Mouse (Mus musculus) macrophage (primary cell): Measurements from ENCODE around the gene Rpl11. TPM values are rescaled to one million over a fixed set of nuclear protein-coding genes. Genes with fewer than 3 reads are reported as not detected.
"Not testable (repeated sequence)": the region's sequence is repeated elsewhere in the genome, so short reads cannot be mapped to it uniquely, and the experiment has no call there.

ENCODE experiments used
- H3K27ac ChIP-seq: fragments of 350-480 bp; formaldehyde crosslinking; 2 replicates; pipeline ENCODE4 v1.9.0; 2021
- H3K36me3 ChIP-seq: fragments of 350-480 bp; formaldehyde crosslinking; 2 replicates; pipeline ENCODE4 v1.9.0; 2021; ENCODE audit errors: inconsistent target
- H3K4me3 ChIP-seq: fragments of 350-480 bp; formaldehyde crosslinking; 2 replicates; pipeline ENCODE4 v1.9.0; 2021; ENCODE audit errors: inconsistent target
- H3K79me2 ChIP-seq: fragments of 350-480 bp; formaldehyde crosslinking; 2 replicates; pipeline ENCODE4 v1.9.0; 2021; ENCODE audit errors: inconsistent target
- WGBS: methylation state at CpG from one replicate; pipeline ENCODE4 v1.1.7; 2026; ENCODE audit warnings: inconsistent platforms; ENCODE audit not compliant: missing documents; 5-methylcytosine and 5-hydroxymethylcytosine counted together
- polyA plus RNA-seq: library from polyadenylated mRNA; stranded (reverse); fragments of 250-400 nt; gene quantifications from 3 replicates; pipeline ENCODE4 v1.2.4, GENCODE M21; 2018; ENCODE audit warnings: inconsistent platforms

Rpl11 gene
- polyA plus RNA-seq, 1 experiment from 2014 or later, result 697 TPM

DNA sequence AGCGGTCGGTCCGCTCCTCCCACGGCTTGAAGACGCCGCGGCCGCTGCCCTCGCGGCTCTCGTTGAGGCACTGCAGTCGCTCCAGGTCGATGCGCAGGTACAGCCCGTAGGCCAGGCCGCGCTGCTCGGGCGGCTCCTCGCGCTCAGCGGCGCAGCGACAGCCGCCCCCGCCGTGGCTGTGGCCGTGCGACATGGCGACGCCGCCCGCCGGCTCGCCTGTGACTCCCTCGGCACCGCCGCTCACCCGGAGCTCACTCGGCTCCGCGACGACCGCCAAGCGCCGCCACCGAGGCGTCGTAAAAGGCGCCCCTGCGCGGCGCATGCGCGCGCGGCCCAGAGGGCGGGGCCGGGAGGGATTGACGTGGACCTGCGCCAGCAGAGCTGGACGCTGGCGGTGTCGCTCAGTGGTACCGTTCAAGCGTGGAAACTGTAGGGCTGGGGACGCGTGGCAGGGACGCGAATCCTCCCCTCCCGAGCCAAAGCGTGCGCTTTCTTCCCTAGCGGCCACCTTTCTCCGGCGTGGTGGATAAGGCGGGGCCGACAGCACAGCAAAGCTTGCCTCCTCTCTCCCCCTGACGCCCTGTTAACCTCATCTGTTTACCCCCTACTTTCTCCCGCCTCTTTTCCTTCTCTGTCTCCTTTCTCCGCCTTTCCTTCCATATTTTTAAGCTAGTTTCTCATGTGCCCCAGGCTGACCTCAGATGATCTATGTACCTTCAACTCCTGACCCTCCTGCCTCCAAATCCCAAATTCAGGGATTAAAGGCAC, 66.1 kb downstream of the Rpl11 start, which contains the start of gene Pithd1:
Gene Pithd1, minus strand, starts transcription at position 322 of the 768 bp plus-strand sequence.
- under 1% methylated on average over 74 of the region's 81 CpGs for WGBS

GRCm38 (mm10) chr4:135986301-135986942, 66.8 kb downstream of the Rpl11 start:
- Histone ChIP-seq H3K4me3 (peak overlapping the region; percentile 67), H3K27ac (peak overlapping the region; percentile 8; the same call in 1 of the 2 replicates), H3K79me2 (peaks cover 13% of the 10 kb centered on the region; the same call in 1 of the 2 replicates), H3K36me3 (no peaks in the 10 kb centered on the region)
- 9% methylated on average over 23 of the region's 23 CpGs for WGBS

More for the DNA sequence above, 66.1 kb downstream of the Rpl11 start, which contains the start of gene Pithd1:
- Histone ChIP-seq H3K4me3 (peak within 1 kb of the TSS; percentile 67), H3K27ac (peak within 1 kb of the TSS; percentile 60), H3K79me2 (peaks cover 13% of the 10 kb centered on the region; the same call in 1 of the 2 replicates), H3K36me3 (no peaks in the 10 kb centered on the region)

DNA sequence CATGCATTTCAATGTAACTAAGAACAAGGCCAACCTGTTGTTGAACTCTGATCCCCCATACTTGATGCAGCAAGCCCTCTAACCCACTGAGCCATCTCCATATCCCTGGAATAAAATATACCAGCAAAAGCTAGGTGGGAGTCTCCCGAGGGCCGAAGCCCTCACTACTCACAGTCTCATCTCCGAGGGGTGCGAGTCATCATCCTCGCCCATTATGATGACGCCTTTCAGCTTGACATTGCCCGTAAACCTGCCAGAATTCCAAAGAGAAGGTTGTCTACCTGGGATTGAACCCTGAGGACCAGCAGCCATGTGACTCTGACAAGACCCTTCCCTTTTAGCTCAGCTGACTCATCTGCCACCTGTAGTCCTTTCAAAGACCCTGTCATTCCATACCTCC, 67.5 kb downstream of the Rpl11 start:
- WGBS, result 97% methylated on average over 7 of the region's 7 CpGs
- Histone ChIP-seq H3K79me2 (peaks cover 13% of the 10 kb centered on the region; the same call in 1 of the 2 replicates), H3K36me3 (no peaks in the 10 kb centered on the region), H3K4me3 (peak overlapping the region; percentile 67; the same call in 1 of the 2 replicates), H3K27ac (no peak overlapping the region)

GRCm38 (mm10) chr4:135985193-135985592, 68.0 kb downstream of the Rpl11 start:
- no peak overlapping the region for H3K4me3 ChIP-seq
- H3K27ac ChIP-seq, result no peak overlapping the region
- H3K36me3 ChIP-seq, result no peaks in the 10 kb centered on the region
- WGBS, result 75% methylated on average over 5 of the region's 5 CpGs
- peaks cover 13% of the 10 kb centered on the region; the same call in 1 of the 2 replicates for H3K79me2 ChIP-seq

DNA sequence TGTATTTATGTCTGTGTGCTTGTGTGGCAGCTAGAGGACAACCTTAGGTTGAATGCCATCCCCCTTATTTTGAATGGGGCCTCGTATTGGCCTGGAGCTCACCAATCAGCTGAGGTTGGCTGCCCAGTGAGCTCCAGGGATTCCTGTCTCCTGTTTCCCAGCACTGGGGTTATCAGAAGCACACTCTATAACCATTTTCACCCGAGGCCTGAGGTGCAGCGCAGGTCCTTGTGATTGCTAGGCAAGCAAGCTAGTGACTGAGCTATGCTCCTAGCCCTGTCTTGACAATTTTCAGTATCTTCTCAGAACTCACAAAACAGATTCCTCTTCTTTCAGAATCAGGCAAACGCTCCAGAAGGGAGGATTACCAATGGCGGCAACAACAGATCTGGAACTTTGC, 68.7 kb downstream of the Rpl11 start:
- WGBS, result 92% methylated on average over 5 of the region's 5 CpGs
- H3K4me3 ChIP-seq, result no peak overlapping the region
- H3K79me2 ChIP-seq, result peaks cover 13% of the 10 kb centered on the region; the same call in 1 of the 2 replicates
- no peak overlapping the region for H3K27ac ChIP-seq
- no peaks in the 10 kb centered on the region for H3K36me3 ChIP-seq

DNA sequence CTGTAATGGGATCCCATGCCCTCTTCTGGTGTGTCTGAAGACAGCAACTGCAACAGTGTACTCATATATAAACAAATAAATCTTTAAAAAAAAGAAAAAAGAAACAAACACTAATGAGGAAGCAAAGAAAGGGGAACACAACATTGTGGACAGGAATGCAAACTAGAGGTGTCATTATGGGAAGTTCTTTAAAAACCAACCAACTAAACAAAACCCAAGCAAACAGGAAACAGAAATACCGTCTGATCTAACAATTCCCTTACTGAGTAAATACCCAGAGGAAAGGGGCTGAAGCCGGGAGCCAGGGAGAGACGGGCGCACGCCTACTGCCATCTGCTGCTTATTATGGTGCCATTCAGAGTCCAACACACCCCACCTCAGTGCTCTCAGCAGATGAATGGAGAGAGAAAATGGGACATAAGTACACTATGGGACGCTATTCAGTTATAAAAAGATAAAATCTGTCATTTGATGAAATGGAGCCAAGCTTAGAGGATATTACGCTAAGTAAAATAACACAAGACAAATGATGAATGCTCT, 71.6 kb downstream of the Rpl11 start:
- Histone ChIP-seq H3K36me3 (peaks cover 9% of the 10 kb centered on the region; the same call in 1 of the 2 replicates), H3K4me3 (no peak overlapping the region), H3K27ac (peak overlapping the region; percentile 25), H3K79me2 (peaks cover 11% of the 10 kb centered on the region; the same call in 1 of the 2 replicates)
- 53% methylated on average over 7 of the region's 7 CpGs for WGBS

GRCm38 (mm10) chr4:135980223-135980622, 73.0 kb downstream of the Rpl11 start:
- H3K36me3 ChIP-seq, H3K4me3 ChIP-seq, H3K79me2 ChIP-seq, H3K27ac ChIP-seq: not testable (repeated sequence)
- 96% methylated on average over 2 of the region's 5 CpGs for WGBS

Other genes with a start within 250 kb of the Rpl11 start
- gene Srsf10, start 197.7 kb downstream of the Rpl11 start, polyA plus RNA-seq, result 50.4 to 69.4 TPM (median 56.2 TPM) in 3 replicates
- gene Pnrc2, start 179.6 kb downstream of the Rpl11 start, polyA plus RNA-seq, result 74.9 to 124 TPM (median 112 TPM) in 3 replicates
- gene Cnr2, start 158.0 kb downstream of the Rpl11 start, polyA plus RNA-seq, result 9.0 to 20.9 TPM (median 11.2 TPM) in 3 replicates
- gene Fuca1, start 132.7 kb downstream of the Rpl11 start, polyA plus RNA-seq, result 158 to 239 TPM (median 178 TPM) in 3 replicates
- gene Hmgcl, start 107.0 kb downstream of the Rpl11 start, polyA plus RNA-seq, result 34.9 to 87.9 TPM (median 66.0 TPM) in 3 replicates
- gene Gale, start 89.7 kb downstream of the Rpl11 start, polyA plus RNA-seq, result 3.5 to 12.3 TPM (median 7.7 TPM) in 3 replicates
- 41.4 to 77.2 TPM (median 65.0 TPM) in 3 replicates for gene Lypla2, start 80.8 kb downstream of the Rpl11 start, polyA plus RNA-seq
- 21.2 to 24.6 TPM (median 22.0 TPM) in 3 replicates for gene Pithd1, start 66.2 kb downstream of the Rpl11 start, polyA plus RNA-seq
- gene Eloa, start 31.7 kb downstream of the Rpl11 start, polyA plus RNA-seq, result 60.5 to 79.3 TPM (median 67.6 TPM) in 3 replicates
- 0.34 to 38.1 TPM (median 3.1 TPM) in 3 replicates for gene Id3, start 90.1 kb upstream of the Rpl11 start, polyA plus RNA-seq
- 1.5 to 5.0 TPM (median 2.6 TPM) in 3 replicates for gene E2f2, start 119.0 kb upstream of the Rpl11 start, polyA plus RNA-seq
- 0.04 to 0.09 TPM (median 0.07 TPM) in 3 replicates for gene Asap3, start 152.9 kb upstream of the Rpl11 start, polyA plus RNA-seq
- gene Tcea3, start 194.3 kb upstream of the Rpl11 start, polyA plus RNA-seq, result not detected in 3 replicates
- 6.8 to 8.2 TPM (median 7.8 TPM) in 3 replicates for gene Zfp46, start 231.3 kb upstream of the Rpl11 start, polyA plus RNA-seq